Mouse (Mus musculus) adrenal gland, adult 10 weeks (tissue): ENCODE data around the gene Foxb1. TPM values are rescaled to one million over a fixed set of nuclear protein-coding genes. Genes with fewer than 3 reads are reported as not detected.

ENCODE experiments used
- polyA plus RNA-seq: library from polyadenylated mRNA; stranded (reverse); fragments of 350-450 nt; fragmentation: Illumina TruSeq; extraction: RNeasy Lipid Tissue Mini Kit (QIAGEN cat#74804); gene quantifications from one replicate; pipeline ENCODE4 v1.2.3, GENCODE M21; 2014; ENCODE audit warnings: low read depth, low replicate concordance

Foxb1 gene
- not detected for polyA plus RNA-seq

DNA sequence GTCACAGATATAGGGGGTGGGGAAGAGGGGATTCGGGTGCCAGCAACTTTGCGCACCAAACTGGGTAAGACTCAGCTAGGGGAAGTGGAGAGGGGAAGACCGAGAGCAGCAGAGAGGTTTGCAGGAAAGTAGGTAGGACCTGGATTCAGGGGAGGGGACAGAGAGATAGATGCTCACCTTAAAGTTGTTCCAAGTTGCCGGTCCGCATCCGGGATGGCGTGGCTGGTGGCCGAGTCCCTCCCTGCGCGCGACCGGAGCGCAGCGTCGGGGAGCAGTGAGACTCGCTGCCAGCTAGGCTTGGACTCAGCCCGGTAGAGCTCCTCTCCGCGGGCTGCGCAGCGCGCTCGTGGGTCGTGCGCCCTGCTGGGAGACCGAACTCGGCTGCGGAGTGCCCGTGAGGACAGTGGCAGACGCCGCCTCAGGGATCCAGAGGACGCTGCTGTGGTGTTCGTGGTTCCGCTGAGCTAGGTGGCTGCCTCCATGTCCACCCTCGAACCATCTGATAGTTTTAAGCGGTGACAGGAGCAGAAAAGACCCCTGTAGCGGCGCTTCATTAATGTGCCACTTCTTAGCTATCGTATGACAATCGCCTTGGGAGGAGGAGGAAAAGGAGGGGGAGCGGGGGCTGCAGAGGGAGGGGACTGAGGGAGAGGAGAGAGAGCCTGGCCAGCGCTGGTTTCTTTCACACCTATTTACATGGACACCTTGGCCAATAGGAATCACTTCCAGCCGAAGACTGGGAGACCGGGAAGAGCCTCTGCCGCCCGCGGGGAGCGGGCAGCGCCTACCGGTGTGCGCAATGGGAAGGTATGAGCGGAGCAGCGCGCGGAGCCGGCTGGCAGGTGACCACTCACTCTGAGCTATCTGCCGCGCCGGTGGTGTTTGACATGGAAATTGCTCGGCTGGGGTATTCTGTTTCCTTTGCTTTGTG lies at the start of gene Foxb1:
Gene Foxb1 (minus strand): TSS at position 570 of the 931 bp plus-strand sequence.

Other genes with a start within 250 kb of the Foxb1 start
- 210 TPM for gene Bnip2, start 228.5 kb upstream of the Foxb1 start, polyA plus RNA-seq